Mouse (Mus musculus) CH12.LX (cell line): ENCODE results near the gene Cbfa2t2. TPM values are rescaled to one million over a fixed set of nuclear protein-coding genes. Genes with fewer than 3 reads are reported as not detected.

Experiments used
- DNase-seq: peaks from one replicate; pipeline ENCODE4 v3.0.0-alpha.2; 2013; ENCODE audit errors: extremely low read depth
- H3K27ac ChIP-seq: 2 replicates; pipeline ENCODE4 v1.5.1; 2012; ENCODE audit warnings: low read depth, mild to moderate bottlenecking, control low read depth, moderate library complexity; ENCODE audit not compliant: insufficient read depth
- H3K27me3 ChIP-seq: replicated peaks from 2 replicates; pipeline ENCODE3; 2012; ENCODE audit warnings: inconsistent platforms
- H3K36me3 ChIP-seq, 2 experiments: replicated peaks in 1 of 2; 2 replicates each; pipeline versions ENCODE3 to v1.6.1; 2012; ENCODE audit warnings: inconsistent platforms in 1 of 2, low read length in 1 of 2, mild to moderate bottlenecking in 1 of 2, mixed read lengths in 1 of 2, moderate library complexity in 1 of 2; ENCODE audit not compliant: control insufficient read depth in 1 of 2, insufficient read depth in 1 of 2
- H3K4me1 ChIP-seq, 2 experiments: 2 replicates each; pipeline ENCODE4 v1.6.1; 2012; ENCODE audit warnings: inconsistent platforms in 1 of 2, moderate library complexity in 1 of 2; ENCODE audit not compliant: insufficient read depth in 2 of 2, control insufficient read depth in 1 of 2
- H3K4me2 ChIP-seq: 2 replicates; pipeline ENCODE4 v1.6.1; 2012; ENCODE audit warnings: low read depth, mild to moderate bottlenecking, control low read depth; ENCODE audit not compliant: poor library complexity, insufficient read depth, severe bottlenecking
- H3K4me3 ChIP-seq, 3 experiments: fragments of 150-350 bp in 1 of 3; sonication (generic) in 1 of 3; replicated peaks in 1 of 3; 2 replicates each; pipeline versions ENCODE3 to v1.5.1; 2011 to 2012; ENCODE audit warnings: low read depth in 2 of 3, low read length in 2 of 3, mild to moderate bottlenecking in 2 of 3, moderate library complexity in 2 of 3, control low read depth in 1 of 3, improper control_type of control experiment in 1 of 3, inconsistent platforms in 1 of 3, mixed read lengths in 1 of 3; ENCODE audit not compliant: poor library complexity in 1 of 3
- H3K79me2 ChIP-seq: replicated peaks from 2 replicates; pipeline ENCODE4 v1.6.1; 2012; ENCODE audit warnings: mild to moderate bottlenecking, moderate library complexity; ENCODE audit not compliant: control insufficient read depth, poor library complexity, insufficient read depth, severe bottlenecking; ENCODE audit errors: extremely low read depth
- H3K9ac ChIP-seq: 2 replicates; pipeline ENCODE4 v1.6.1; 2012; ENCODE audit warnings: low read depth, mild to moderate bottlenecking, control low read depth, moderate library complexity; ENCODE audit not compliant: insufficient read depth
- H3K9me3 ChIP-seq: replicated peaks from 2 replicates; pipeline ENCODE3; 2012; ENCODE audit warnings: low read length, inconsistent platforms, mixed read lengths
- BHLHE40 ChIP-seq: IDR thresholded peaks from 2 replicates; pipeline ENCODE4 v1.6.1; 2011; ENCODE audit warnings: mild to moderate bottlenecking, low read depth, low read length, improper control_type of control experiment
- CHD1 ChIP-seq: IDR thresholded peaks from 2 replicates; pipeline ENCODE4 v1.6.1; 2012; ENCODE audit warnings: low read depth, low read length, improper control_type of control experiment, inconsistent platforms
- CHD2 ChIP-seq: IDR thresholded peaks from 2 replicates; pipeline ENCODE4 v1.6.1; 2011; ENCODE audit warnings: low read length, improper control_type of control experiment
- CTCF ChIP-seq, 2 experiments: IDR thresholded peaks in 1 of 2; conservative IDR thresholded peaks in 1 of 2; 2 replicates each; pipeline ENCODE4 v1.5.1; 2011 to 2012; ENCODE audit warnings: low read depth in 2 of 2, low read length in 2 of 2, improper control_type of control experiment in 1 of 2, inconsistent platforms in 1 of 2, mild to moderate bottlenecking in 1 of 2, moderate library complexity in 1 of 2
- ELF1 ChIP-seq: IDR thresholded peaks from 2 replicates; pipeline ENCODE4 v1.6.1; 2014; ENCODE audit warnings: low read depth, mild to moderate bottlenecking, inconsistent platforms, low read length, improper control_type of control experiment
- EP300 ChIP-seq: IDR thresholded peaks from 2 replicates; pipeline ENCODE4 v1.6.1; 2011; ENCODE audit warnings: low read length, improper control_type of control experiment
- HCFC1 ChIP-seq: IDR thresholded peaks from 2 replicates; pipeline ENCODE4 v1.6.1; 2012; ENCODE audit warnings: low read depth, mild to moderate bottlenecking, inconsistent platforms, low read length, improper control_type of control experiment
- IRF4 ChIP-seq: IDR thresholded peaks from 2 replicates; pipeline ENCODE4 v1.6.1; 2014; ENCODE audit warnings: low read depth, mild to moderate bottlenecking, inconsistent platforms, low read length, improper control_type of control experiment
- JUN ChIP-seq: IDR thresholded peaks from 2 replicates; pipeline ENCODE4 v1.6.1; 2011; ENCODE audit warnings: low read depth, mild to moderate bottlenecking, low read length, improper control_type of control experiment, moderate library complexity; ENCODE audit not compliant: insufficient read depth
- MAFK ChIP-seq: IDR thresholded peaks from 2 replicates; pipeline ENCODE4 v1.6.1; 2011; ENCODE audit warnings: low read length, improper control_type of control experiment; ENCODE audit not compliant: insufficient replicate concordance
- MAX ChIP-seq: IDR thresholded peaks from 2 replicates; pipeline ENCODE4 v1.6.1; 2011; ENCODE audit warnings: low read length, improper control_type of control experiment
- MXI1 ChIP-seq: IDR thresholded peaks from 2 replicates; pipeline ENCODE4 v1.6.1; 2011; ENCODE audit warnings: mild to moderate bottlenecking, low read depth, low read length, improper control_type of control experiment
- MYC ChIP-seq: IDR thresholded peaks from 2 replicates; pipeline ENCODE4 v1.6.1; 2011; ENCODE audit warnings: low read depth, mild to moderate bottlenecking, improper control_type of control experiment, low read length
- NELFE ChIP-seq: IDR thresholded peaks from 2 replicates; pipeline ENCODE4 v1.6.1; 2011; ENCODE audit warnings: low read depth, low read length, improper control_type of control experiment
- PAX5 ChIP-seq: IDR thresholded peaks from 2 replicates; pipeline ENCODE4 v1.6.1; 2012; ENCODE audit warnings: low read length, inconsistent platforms, mixed read lengths
- RAD21 ChIP-seq: IDR thresholded peaks from 2 replicates; pipeline ENCODE4 v1.6.1; 2011; ENCODE audit warnings: low read depth, mild to moderate bottlenecking, low read length, improper control_type of control experiment, moderate library complexity
- SIN3A ChIP-seq: IDR thresholded peaks from 2 replicates; pipeline ENCODE4 v1.6.1; 2012; ENCODE audit warnings: low read length, improper control_type of control experiment, inconsistent platforms
- SMC3 ChIP-seq: IDR thresholded peaks from 2 replicates; pipeline ENCODE4 v1.6.1; 2011; ENCODE audit warnings: low read depth, low read length, improper control_type of control experiment
- ZC3H11A ChIP-seq: IDR thresholded peaks from 2 replicates; pipeline ENCODE4 v1.6.1; 2012; ENCODE audit warnings: low read depth, mild to moderate bottlenecking, inconsistent platforms, low read length, improper control_type of control experiment
- ZKSCAN1 ChIP-seq: IDR thresholded peaks from 2 replicates; pipeline ENCODE4 v1.6.1; 2012; ENCODE audit warnings: low read depth, inconsistent platforms, low read length, improper control_type of control experiment, borderline replicate concordance
- ZMIZ1 ChIP-seq: IDR thresholded peaks from 2 replicates; pipeline ENCODE4 v1.6.1; 2012; ENCODE audit warnings: low read depth, mild to moderate bottlenecking, inconsistent platforms, low read length, improper control_type of control experiment
- ZNF384 ChIP-seq: IDR thresholded peaks from 2 replicates; pipeline ENCODE4 v1.6.1; 2012; ENCODE audit warnings: low read depth, low read length, improper control_type of control experiment, inconsistent platforms
- dilution Hi-C: fragments of 300-500 bp; cut with MboI; formaldehyde crosslinking; loops from 2 replicates; pipeline ENCODE4 v1.14.3; 2020; ENCODE audit warnings: low sequenced_read_pairs; ENCODE audit not compliant: extremely low pct_unique_long_range_greater_than_20kb, extremely low pct_ligation_motif_present
- in situ Hi-C: fragments of 300-500 bp; cut with MboI; formaldehyde crosslinking; loops from 3 replicates; pipeline ENCODE4 v1.14.3; 2019; ENCODE audit warnings: low sequenced_read_pairs, low pct_ligation_motif_present, low pct_unique_long_range_greater_than_20kb, mixed read lengths
- polyA plus RNA-seq: library from polyadenylated mRNA; unstranded; fragments of >175 nt; gene quantifications from 2 replicates; pipeline ENCODE4 v1.2.1, GENCODE M21; 2012; ENCODE audit warnings: low read depth; ENCODE audit not compliant: insufficient read length
- total RNA-seq, 2 experiments: library from RNA; depleted of rRNA; stranded (reverse); fragments of 300-350 nt in 1 of 2; fragments of >200 nt in 1 of 2; gene quantifications; 2 replicates each; pipeline ENCODE4 v1.2.3; 2012 to 2014

Gene Cbfa2t2
- total and polyA plus RNA-seq, 3 experiments: 6.0 to 12.6 (median 7.0) TPM

GRCm38 (mm10) chr2:154507566-154508283 is 71.4 kb downstream of the Cbfa2t2 start:
- Histone ChIP-seq H3K4me2 (no peak overlapping the region), H3K27ac (no peak overlapping the region), H3K36me3 (peaks cover 26 to 68% of the 10 kb centered on the region in 2 experiments), H3K9me3 (no peaks in the 10 kb centered on the region), H3K79me2 (no peaks in the 10 kb centered on the region; the same call in 1 of the 2 replicates), H3K9ac (no peak overlapping the region), H3K4me1 (peaks cover 4 to 10% of the 10 kb centered on the region in 2 experiments), H3K27me3 (no peaks in the 10 kb centered on the region), H3K4me3 (no peak overlapping the region)
- dilution Hi-C loops: no loop called here
- DNase-seq: peak; percentile 29
- peak; percentile 84 for TF ChIP-seq MAFK
- no peak for TF ChIP-seq CHD1
- TF ChIP-seq MXI1: no peak
- no peak; the same call in 1 of the 2 replicates for TF ChIP-seq MAX
- peak in 1 of 2 experiments; percentile 49; a peak in 2 of 4 replicates for TF ChIP-seq CTCF (conservative IDR thresholded peaks at IDR 0.05 in 1 of 2, IDR thresholded peaks at IDR 0.05 in 1 of 2; ENCODE audit: low read depth in 2 of 2, low read length in 2 of 2)
- peak; percentile 28 for TF ChIP-seq RAD21
- peak; percentile 56 for TF ChIP-seq SMC3
- TF ChIP-seq ZKSCAN1: no peak
- no peak for TF ChIP-seq EP300
- TF ChIP-seq ZC3H11A: no peak
- TF ChIP-seq MYC: 0 out of 2 replicates have a peak, but pooled peaks have one; percentile 44
- TF ChIP-seq BHLHE40: peak; percentile 65
- in situ Hi-C loops: no loop called here

- Histone ChIP-seq H3K4me3 (no peak overlapping the region), H3K9me3 (no peaks in the 10 kb centered on the region), H3K36me3 (peaks cover 26 to 64% of the 10 kb centered on the region in 2 experiments), H3K27me3 (no peaks in the 10 kb centered on the region), H3K27ac (no peak overlapping the region), H3K4me2 (no peak overlapping the region), H3K79me2 (no peaks in the 10 kb centered on the region; the same call in 1 of the 2 replicates), H3K4me1 (peaks cover 4 to 10% of the 10 kb centered on the region in 2 experiments), H3K9ac (no peak overlapping the region)
- dilution Hi-C loops (no loop called here), in situ Hi-C loops (no loop called here)
- DNase-seq: no peak
- no peak for TF ChIP-seq IRF4
- TF ChIP-seq ZNF384: no peak
- no peak for TF ChIP-seq CHD2
- no peak for TF ChIP-seq ZMIZ1
- TF ChIP-seq ZC3H11A: no peak
- TF ChIP-seq PAX5: no peak
- TF ChIP-seq HCFC1: no peak
- no peak for TF ChIP-seq CHD1
- no peak for TF ChIP-seq NELFE
- no peak for TF ChIP-seq ELF1
- no peak for TF ChIP-seq CTCF (conservative IDR thresholded peaks at IDR 0.05 in 1 of 2, IDR thresholded peaks at IDR 0.05 in 1 of 2; ENCODE audit: low read depth in 2 of 2, low read length in 2 of 2)
- TF ChIP-seq SIN3A: no peak
- TF ChIP-seq JUN: no peak
These were observed 72.2 kb downstream of the Cbfa2t2 start for GRCm38 (mm10) chr2:154508450-154508849.
